Mouse (Mus musculus) embryonic facial prominence, embryonic 12.5 days (tissue): ENCODE measurements around the gene Tln2. TPM values are rescaled to one million over a fixed set of nuclear protein-coding genes. Genes with fewer than 3 reads are reported as not detected.

Experiments used
- ATAC-seq: fragments of 200-750 bp; cut with Nextera tagmentation; 2 replicates; pipeline ENCODE4 v1.8.0; 2017; ENCODE audit not compliant: insufficient number of reproducible peaks, insufficient read depth, low FRiP score, low TSS enrichment
- H3K27ac ChIP-seq: fragments of 300-500 bp; sonication (generic); 2 replicates; pipeline ENCODE4 v1.5.1; 2016; ENCODE audit warnings: mild to moderate bottlenecking
- H3K27me3 ChIP-seq: fragments of 300-500 bp; sonication (generic); 2 replicates; pipeline ENCODE4 v1.6.1; 2016; ENCODE audit warnings: mild to moderate bottlenecking, moderate library complexity
- H3K36me3 ChIP-seq: fragments of 300-500 bp; sonication (generic); 2 replicates; pipeline ENCODE4 v1.6.1; 2016; ENCODE audit warnings: mild to moderate bottlenecking
- H3K4me1 ChIP-seq: fragments of 300-500 bp; sonication (generic); 2 replicates; pipeline ENCODE4 v1.6.1; 2016
- H3K4me2 ChIP-seq: fragments of 300-500 bp; sonication (generic); replicated peaks from 2 replicates; pipeline ENCODE4 v1.6.1; 2016; ENCODE audit warnings: mild to moderate bottlenecking, moderate library complexity
- H3K4me3 ChIP-seq: fragments of 300-500 bp; sonication (generic); 2 replicates; pipeline ENCODE4 v1.5.1; 2016; ENCODE audit warnings: mild to moderate bottlenecking
- H3K9ac ChIP-seq: fragments of 300-500 bp; sonication (generic); 2 replicates; pipeline ENCODE4 v1.6.1; 2016; ENCODE audit warnings: mild to moderate bottlenecking, moderate library complexity
- H3K9me3 ChIP-seq: fragments of 300-500 bp; sonication (generic); 2 replicates; pipeline ENCODE4 v1.6.1; 2016; ENCODE audit warnings: mild to moderate bottlenecking, moderate library complexity
- WGBS: fragments of 180-500 bp; shearing (Covaris S2); methylation state at CpG from one replicate; pipeline ENCODE4 v1.1.7; 2016; 5-methylcytosine and 5-hydroxymethylcytosine counted together
- polyA plus RNA-seq: library from polyadenylated mRNA; unstranded; fragments of >200 nt; fragmentation: Nextera tagmentation; extraction: Ambion mirVana; gene quantifications from 2 replicates; pipeline ENCODE4 v1.2.1, GENCODE M21; 2016

Tln2 gene
- polyA plus RNA-seq, 1 experiment from 2014 or later = 35.3 TPM

DNA sequence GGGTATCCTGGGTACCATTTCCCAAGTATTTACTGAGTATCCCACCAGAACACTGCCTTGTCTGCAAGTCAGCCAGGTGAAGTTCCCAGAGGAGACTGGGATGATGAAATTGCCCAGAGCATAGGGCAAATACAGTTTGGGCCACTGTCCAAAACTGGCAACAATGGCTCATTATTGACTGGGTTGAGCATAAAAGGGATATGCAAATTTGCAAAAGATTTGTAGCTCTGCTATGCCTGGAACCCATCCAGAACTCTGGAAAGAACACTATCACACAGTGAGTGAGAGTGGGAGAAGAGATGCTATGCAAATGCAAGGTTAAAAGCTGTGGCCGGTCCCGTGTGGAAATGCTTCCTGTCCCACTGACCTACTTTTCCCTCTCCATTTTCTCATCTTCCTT is 63.1 kb downstream of the Tln2 start:
- H3K27ac ChIP-seq = no peak overlapping the region
- no peaks in the 10 kb centered on the region for H3K27me3 ChIP-seq
- H3K9me3 ChIP-seq = no peaks in the 10 kb centered on the region
- no peaks in the 10 kb centered on the region for H3K36me3 ChIP-seq
- H3K4me1 ChIP-seq = peaks cover 20% of the 10 kb centered on the region
- no peak overlapping the region for H3K4me3 ChIP-seq
- 69% methylated on average over 2 of the region's 2 CpGs for WGBS
- ATAC-seq = no peak
- H3K4me2 ChIP-seq = no peak overlapping the region
- no peak overlapping the region for H3K9ac ChIP-seq

DNA sequence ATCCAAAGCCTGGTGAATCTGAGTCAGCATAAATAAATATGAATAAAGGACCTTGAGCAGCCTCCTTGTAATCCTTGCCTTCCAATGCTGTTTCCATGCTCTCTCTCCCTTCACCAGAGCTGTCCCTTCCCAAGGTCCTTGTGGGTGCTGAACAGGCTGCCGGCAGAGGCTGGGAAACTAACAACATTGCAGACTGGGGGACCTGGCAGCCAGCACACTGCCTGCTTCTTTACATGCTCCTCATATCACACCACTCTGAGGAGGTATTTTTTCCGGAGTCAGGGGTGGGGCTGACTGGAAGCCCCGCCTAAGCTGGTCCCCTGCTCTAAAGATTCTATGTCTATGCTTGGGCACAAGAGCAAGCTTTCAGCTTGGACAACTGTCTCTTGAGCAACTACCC is 64.2 kb downstream of the Tln2 start:
- no peak overlapping the region for H3K27ac ChIP-seq
- H3K9me3 ChIP-seq = no peaks in the 10 kb centered on the region
- H3K4me2 ChIP-seq = no peak overlapping the region
- no peak overlapping the region for H3K4me3 ChIP-seq
- no peak overlapping the region for H3K9ac ChIP-seq
- 47% methylated on average over 3 of the region's 3 CpGs for WGBS
- H3K4me1 ChIP-seq = peaks cover 20% of the 10 kb centered on the region
- ATAC-seq = no peak
- no peaks in the 10 kb centered on the region for H3K27me3 ChIP-seq
- H3K36me3 ChIP-seq = no peaks in the 10 kb centered on the region

DNA sequence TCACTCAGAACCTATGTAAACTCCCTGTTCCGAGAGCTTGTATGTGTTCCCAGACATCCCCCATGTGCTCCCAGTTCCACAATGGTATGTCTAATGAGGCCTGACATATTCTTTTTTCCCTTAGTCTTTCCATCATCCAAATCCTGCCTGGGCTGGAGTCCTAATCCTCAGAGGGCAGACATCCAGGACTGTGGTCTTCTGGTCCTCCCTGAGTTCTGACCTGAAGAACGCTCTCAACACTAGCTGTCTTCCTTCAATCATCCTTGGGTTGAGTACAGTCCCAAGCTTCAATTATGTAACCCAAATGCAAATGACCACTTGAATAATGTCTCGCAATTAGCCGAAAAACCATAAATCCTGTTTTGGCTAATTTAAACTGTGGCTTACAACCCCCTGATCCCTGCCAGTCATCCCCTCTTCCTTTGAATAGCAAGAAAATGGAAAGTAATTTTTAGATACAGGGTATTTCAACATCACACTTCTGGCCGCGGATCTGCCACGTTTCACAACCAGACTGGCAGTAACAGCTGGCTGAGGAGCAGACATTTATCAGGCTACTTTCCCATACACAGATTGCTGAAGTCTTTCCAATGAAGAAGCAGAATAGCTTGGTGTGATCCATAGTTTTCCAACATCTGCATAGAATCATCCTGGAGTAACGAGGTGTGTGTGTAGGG is 65.5 kb downstream of the Tln2 start:
- WGBS = 84% methylated on average over 8 of the region's 8 CpGs
- H3K27ac ChIP-seq = no peak overlapping the region
- H3K4me1 ChIP-seq = peaks cover 20% of the 10 kb centered on the region
- no peaks in the 10 kb centered on the region for H3K36me3 ChIP-seq
- no peak for ATAC-seq
- H3K4me3 ChIP-seq = no peak overlapping the region
- no peak overlapping the region for H3K9ac ChIP-seq
- H3K4me2 ChIP-seq = no peak overlapping the region
- no peaks in the 10 kb centered on the region for H3K27me3 ChIP-seq
- H3K9me3 ChIP-seq = no peaks in the 10 kb centered on the region

DNA sequence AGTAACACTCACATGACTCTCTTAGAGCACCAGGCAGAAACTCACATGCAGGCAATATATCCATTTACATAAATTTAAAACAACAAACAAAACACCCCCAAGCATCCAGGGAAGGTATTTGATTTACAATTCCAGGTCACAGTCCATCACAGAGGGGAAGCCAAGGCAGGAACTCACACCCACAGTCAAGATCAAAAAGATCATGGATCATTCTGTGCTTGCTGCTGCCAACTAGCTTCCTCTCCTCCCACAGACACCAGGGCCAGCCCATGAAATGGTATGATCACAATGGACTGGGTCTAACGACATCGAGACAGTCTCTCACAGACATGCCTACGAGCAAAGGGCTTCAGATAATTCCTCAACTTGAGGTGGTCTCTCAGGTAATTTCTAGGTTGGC is 70.1 kb downstream of the Tln2 start:
- H3K4me1 ChIP-seq = 0 out of 2 replicates have a peak, but pooled peaks cover 3% of the 10 kb centered on the region
- no peaks in the 10 kb centered on the region for H3K36me3 ChIP-seq
- WGBS = 78% methylated on average over 3 of the region's 3 CpGs
- H3K9me3 ChIP-seq = no peaks in the 10 kb centered on the region
- H3K27ac ChIP-seq = no peak overlapping the region
- H3K4me2 ChIP-seq = no peak overlapping the region
- no peaks in the 10 kb centered on the region for H3K27me3 ChIP-seq
- H3K9ac ChIP-seq = no peak overlapping the region
- no peak overlapping the region for H3K4me3 ChIP-seq
- no peak for ATAC-seq

DNA sequence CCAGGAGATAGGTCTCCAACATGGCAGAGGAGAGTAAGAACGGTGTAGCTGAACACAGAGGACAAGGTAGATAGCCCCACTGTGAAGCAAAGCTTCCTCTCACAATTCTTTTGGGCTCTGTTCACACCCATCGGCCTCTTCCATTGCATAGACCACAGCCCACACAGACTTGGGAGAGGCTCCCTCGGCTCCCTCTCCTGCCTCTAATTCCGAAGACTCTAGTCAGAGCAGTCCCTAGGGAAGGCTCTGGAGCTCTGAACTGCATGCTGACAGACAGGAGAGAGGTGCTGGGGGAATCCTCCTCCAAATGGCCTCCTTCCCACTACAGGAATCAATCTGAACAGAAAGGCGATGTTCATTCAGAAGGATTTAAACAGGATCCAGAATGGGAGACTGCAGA is 72.9 kb downstream of the Tln2 start:
- Histone ChIP-seq H3K36me3 (no peaks in the 10 kb centered on the region), H3K4me2 (no peak overlapping the region), H3K27me3 (no peaks in the 10 kb centered on the region), H3K27ac (no peak overlapping the region), H3K4me1 (0 out of 2 replicates have a peak, but pooled peaks cover 3% of the 10 kb centered on the region), H3K9ac (no peak overlapping the region), H3K4me3 (no peak overlapping the region), H3K9me3 (no peaks in the 10 kb centered on the region)
- 75% methylated on average over 5 of the region's 5 CpGs for WGBS
- ATAC-seq = no peak

DNA sequence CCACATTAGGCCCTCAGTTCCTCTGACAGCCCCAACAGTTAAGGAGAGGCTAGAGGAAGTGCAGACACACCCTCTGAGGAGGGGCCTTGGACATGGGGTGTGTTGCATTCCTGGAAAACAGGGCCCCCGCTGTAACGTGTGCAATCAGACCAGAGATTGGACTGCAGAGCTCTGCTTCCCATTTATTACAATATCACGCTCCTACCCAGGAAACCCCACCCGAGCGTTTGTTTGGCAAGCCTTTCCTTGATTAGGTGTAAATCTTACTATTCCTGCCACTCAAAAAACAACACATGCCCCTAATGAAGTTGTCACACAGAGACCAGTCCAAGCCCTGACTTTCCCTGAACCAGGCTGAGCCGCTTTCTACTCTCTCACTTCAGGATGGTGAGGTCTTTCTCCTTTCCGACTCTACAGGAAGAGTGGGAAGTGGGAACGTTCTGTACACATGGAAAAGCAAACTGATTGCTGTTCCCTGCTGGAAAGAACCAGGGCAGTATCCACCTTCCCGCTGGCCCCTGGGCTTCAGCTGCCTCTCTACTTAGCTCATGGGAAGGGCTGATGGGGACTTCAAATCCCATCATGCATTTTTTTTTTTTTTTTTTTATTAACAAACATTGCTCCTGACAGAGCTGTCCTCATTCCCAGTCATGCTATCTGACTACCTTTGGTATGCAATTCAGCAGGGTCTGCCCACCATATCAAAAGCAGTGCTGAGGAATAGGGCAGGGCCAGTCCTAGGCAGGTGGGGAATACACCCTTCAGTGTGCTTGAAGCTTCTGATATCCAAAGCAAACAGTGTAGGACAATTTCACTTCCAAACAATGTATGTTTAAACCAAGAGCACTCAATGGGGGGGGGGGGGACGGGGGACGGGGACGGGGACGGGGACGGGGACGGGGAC is 74.1 kb downstream of the Tln2 start:
- no peak overlapping the region for H3K9ac ChIP-seq
- 0 out of 2 replicates have a peak, but pooled peaks cover 3% of the 10 kb centered on the region for H3K4me1 ChIP-seq
- WGBS = 79% methylated on average over 15 of the region's 15 CpGs
- no peak overlapping the region for H3K27ac ChIP-seq
- no peak for ATAC-seq
- H3K4me2 ChIP-seq = no peak overlapping the region
- no peaks in the 10 kb centered on the region for H3K27me3 ChIP-seq
- H3K4me3 ChIP-seq = no peak overlapping the region
- no peaks in the 10 kb centered on the region for H3K36me3 ChIP-seq
- H3K9me3 ChIP-seq = no peaks in the 10 kb centered on the region

DNA sequence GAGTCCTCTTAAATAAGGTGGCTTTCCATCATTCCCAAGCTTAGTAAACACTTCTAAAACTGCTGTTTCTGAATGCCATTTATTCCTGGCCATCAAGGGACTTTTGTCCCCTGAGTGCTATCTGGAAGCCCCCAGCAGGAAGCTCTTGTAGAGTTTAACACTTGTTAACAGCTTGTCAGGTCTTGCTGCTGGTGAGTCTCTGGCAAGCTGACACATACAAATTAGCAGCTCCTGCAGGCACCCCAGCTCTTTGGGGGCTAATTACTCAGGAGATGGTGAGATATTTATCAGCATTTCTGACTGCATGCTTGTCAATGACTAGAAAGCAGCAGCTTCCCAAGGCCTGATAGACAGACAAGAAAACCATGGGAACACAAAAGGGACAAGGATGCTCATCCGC is 77.2 kb downstream of the Tln2 start:
- Histone ChIP-seq H3K36me3 (no peaks in the 10 kb centered on the region), H3K27ac (no peak overlapping the region), H3K4me3 (no peak overlapping the region), H3K4me1 (0 out of 2 replicates have a peak, but pooled peaks cover 3% of the 10 kb centered on the region), H3K4me2 (no peak overlapping the region), H3K27me3 (no peaks in the 10 kb centered on the region), H3K9ac (no peak overlapping the region), H3K9me3 (no peaks in the 10 kb centered on the region)
- no peak for ATAC-seq
- WGBS = 79% methylated on average over 1 of the region's 1 CpGs

DNA sequence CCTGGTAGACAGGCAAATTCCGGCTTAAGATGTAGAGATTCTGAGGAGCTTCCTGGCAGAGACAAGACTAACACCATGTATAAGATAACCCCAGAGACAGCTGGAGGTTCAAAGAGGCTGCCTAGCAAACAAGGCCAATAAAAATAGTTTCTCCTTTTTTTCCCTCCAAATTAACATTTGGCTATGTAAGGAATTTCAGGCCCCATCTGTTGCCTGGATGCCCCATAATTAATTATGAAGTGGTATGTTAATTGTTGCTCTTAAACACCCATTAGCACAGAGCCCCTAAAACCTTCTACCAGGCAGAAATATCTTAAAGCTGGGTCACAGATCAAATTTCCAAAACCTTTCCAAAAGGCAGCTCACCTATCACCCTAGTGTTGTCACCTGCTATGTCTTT is 77.7 kb downstream of the Tln2 start:
- H3K4me1 ChIP-seq = 0 out of 2 replicates have a peak, but pooled peaks cover 3% of the 10 kb centered on the region
- H3K9me3 ChIP-seq = no peaks in the 10 kb centered on the region
- no peak overlapping the region for H3K9ac ChIP-seq
- 47% methylated on average over 1 of the region's 1 CpGs for WGBS
- no peak overlapping the region for H3K4me3 ChIP-seq
- no peak overlapping the region for H3K27ac ChIP-seq
- ATAC-seq = no peak
- H3K36me3 ChIP-seq = no peaks in the 10 kb centered on the region
- H3K27me3 ChIP-seq = no peaks in the 10 kb centered on the region
- H3K4me2 ChIP-seq = no peak overlapping the region

DNA sequence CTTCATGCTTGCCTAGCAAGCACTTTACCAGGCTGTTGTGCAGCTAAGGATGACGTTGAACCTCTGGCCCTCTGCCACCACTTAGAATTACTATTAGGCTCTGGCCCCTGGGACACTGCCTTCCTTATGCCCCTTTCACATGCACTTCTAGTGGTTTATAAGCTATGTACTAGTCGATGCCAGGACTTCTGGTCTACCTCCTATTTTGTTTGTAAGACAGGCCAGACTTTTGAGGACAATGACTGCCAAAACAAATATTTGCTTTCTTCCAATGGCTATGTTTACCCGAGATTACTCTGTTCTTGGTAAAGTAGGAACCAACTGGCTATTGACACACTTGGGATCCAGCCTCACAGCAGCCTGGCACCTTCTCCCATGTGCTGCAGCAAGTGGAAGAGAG is 82.1 kb downstream of the Tln2 start:
- no peak for ATAC-seq
- Histone ChIP-seq H3K27me3 (no peaks in the 10 kb centered on the region), H3K27ac (no peak overlapping the region), H3K9me3 (no peaks in the 10 kb centered on the region), H3K4me3 (no peak overlapping the region), H3K4me2 (no peak overlapping the region), H3K36me3 (no peaks in the 10 kb centered on the region), H3K4me1 (no peaks in the 10 kb centered on the region), H3K9ac (no peak overlapping the region)
- 78% methylated on average over 3 of the region's 3 CpGs for WGBS

DNA sequence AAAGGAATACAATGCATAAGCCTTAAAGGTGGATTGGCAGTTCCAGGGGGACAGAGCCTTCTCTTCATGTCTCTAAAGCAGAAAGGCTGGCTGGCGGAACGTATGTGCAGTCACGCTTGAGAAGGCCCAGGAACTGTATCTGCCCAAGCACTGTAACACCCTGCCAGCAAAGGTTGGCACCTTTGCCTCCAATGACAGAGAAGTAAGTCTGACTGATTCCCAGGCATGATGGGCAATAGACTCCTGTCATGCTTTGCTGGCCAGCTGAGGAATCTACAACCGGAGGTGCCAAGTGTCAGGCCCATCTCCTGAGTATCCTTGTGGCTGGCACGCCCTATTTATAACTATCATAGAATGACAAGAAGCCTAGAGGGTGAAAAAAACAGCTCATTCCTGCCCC is 83.3 kb downstream of the Tln2 start:
- no peaks in the 10 kb centered on the region for H3K9me3 ChIP-seq
- no peak overlapping the region for H3K4me3 ChIP-seq
- 96% methylated on average over 5 of the region's 5 CpGs for whole genome bisulfite sequencing
- no peak for ATAC-seq
- H3K27ac ChIP-seq = no peak overlapping the region
- H3K9ac ChIP-seq = no peak overlapping the region
- no peaks in the 10 kb centered on the region for H3K27me3 ChIP-seq
- no peak overlapping the region for H3K4me2 ChIP-seq
- no peaks in the 10 kb centered on the region for H3K36me3 ChIP-seq
- no peaks in the 10 kb centered on the region for H3K4me1 ChIP-seq

DNA sequence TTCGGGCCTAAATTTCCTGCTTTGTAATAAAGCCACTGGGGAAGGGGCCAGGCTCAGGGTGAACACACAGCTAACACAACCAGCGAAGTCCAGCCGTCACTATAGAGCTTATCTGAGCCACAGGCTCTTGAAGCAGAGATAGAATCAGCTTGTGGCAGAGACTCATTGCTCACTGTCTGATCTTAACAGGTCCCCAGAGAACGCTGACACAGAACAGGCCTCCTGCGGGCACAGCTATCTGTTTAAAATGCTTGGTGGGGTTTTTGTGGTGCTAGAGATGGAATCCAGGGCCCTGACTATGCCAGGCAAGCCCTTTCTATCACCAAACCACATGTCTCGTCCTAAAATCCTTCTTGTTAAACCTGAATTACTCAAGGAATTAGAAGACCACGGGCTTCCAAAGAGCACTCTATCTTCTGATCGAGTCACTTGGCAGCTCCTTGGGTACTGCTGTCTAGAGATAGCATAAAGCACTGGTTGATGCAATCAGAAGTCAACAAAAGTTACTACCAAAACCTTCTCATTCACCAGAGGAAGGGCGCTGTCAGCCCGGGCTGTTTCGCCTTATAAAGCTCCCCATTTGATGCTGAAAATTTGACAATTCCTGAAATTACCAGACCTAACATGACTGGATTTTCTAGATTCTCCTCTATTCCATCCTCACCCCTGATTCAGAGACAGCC is 95.9 kb downstream of the Tln2 start:
- Histone ChIP-seq H3K36me3 (no peaks in the 10 kb centered on the region), H3K27ac (no peak overlapping the region), H3K9ac (no peak overlapping the region), H3K9me3 (no peaks in the 10 kb centered on the region), H3K4me2 (no peak overlapping the region), H3K27me3 (no peaks in the 10 kb centered on the region), H3K4me3 (no peak overlapping the region), H3K4me1 (peaks cover 13% of the 10 kb centered on the region; the same call in 1 of the 2 replicates)
- no peak for ATAC-seq
- WGBS = 59% methylated on average over 11 of the region's 11 CpGs
